Mouse (Mus musculus): ENCODE data around the gene Gm29609. TPM values are rescaled to one million over a fixed set of nuclear protein-coding genes. Genes with fewer than 3 reads are reported as not detected.

Gm29609 gene
- polyA plus RNA-seq, 1 experiment from 2014 or later, result 0.77 TPM

DNA sequence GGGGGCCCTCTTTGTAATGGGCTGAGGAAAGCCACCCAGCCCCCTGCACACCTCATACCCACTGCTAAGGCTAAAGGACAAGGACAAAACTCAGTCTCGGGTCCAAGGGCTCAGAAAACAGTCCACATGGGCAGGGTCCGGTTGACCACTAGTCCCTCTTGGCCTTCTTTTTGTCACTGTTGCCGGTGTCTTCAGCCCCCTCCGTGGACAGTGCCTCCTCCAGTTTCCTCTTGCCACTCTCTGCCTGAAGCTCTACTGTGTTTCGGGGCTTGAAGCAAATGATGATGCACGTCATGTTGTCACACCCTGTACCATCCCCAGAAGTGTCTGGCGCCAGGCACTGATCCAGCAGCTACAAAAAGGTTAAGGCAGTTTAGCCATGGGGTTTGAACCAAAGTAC lies 23.2 kb upstream of the Gm29609 start:
- Histone ChIP-seq H3K27me3 (ENCODE audit: insufficient read depth, poor library complexity, severe bottlenecking) (no peaks in the 10 kb centered on the region), H3K4me1 (peaks cover 8% of the 10 kb centered on the region; the same call in 1 of the 2 replicates), H3K4me3 (peak overlapping the region; percentile 85), H3K9me3 (peaks cover 5% of the 10 kb centered on the region), H3K36me3 (peaks cover 83% of the 10 kb centered on the region), H3K27ac (peak overlapping the region; percentile 96)
- WGBS, result 84% methylated on average over 7 of the region's 7 CpGs
- DNase-seq (ENCODE audit: low spot score), result no peak

DNA sequence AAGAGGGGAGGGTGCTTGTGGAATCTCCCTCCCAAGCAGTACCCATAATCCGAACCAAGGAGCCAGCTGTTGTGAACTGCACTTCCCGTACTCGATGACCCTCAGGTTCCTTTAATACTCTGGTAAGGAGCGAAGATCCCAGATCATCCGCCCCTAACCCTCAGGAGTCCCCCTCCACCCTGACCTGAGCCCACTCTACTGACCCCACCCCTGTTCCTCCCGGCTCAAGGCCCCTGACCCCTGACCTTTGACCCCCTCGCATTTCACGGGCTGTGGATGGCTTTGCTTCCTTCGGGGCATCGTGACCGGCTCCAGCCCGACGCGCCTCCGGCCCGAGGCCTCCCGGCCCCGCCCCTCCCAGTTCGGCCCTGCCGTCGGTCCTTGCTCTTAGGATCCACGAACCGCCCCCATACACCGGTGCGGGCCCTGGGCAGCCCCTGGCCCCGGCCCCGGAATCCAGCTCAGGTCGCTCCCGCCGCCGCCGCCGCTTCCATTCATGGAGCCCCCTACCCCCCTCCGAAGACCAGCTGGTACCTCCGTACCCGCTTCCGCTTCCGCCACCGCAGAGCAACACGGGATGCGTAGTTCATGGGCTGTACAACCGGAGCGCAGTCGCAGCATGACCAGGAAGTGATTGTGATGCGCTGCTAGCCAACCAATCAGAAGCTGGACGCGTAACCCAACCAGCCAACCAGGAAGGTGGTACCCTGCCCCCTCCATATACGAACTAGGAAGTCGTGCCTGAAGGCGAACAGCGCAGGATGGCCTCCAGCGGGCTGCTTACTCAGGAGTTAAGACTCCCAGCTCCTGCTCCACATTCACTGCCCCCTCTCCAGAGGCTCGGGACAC lies 22.3 kb upstream of the Gm29609 start, which contains the start of gene Zfp513:
TSS of gene Zfp513 (minus strand) at position 562 of the 849 bp plus-strand sequence.
- H3K9me3 ChIP-seq, result peaks cover 5% of the 10 kb centered on the region
- H3K4me3 ChIP-seq, result peak within 1 kb of the TSS; percentile 85
- WGBS, result under 1% methylated on average over 51 of the region's 53 CpGs
- peak within 1 kb of the TSS; percentile 96 for H3K27ac ChIP-seq
- peaks cover 83% of the 10 kb centered on the region for H3K36me3 ChIP-seq
- no peaks in the 10 kb centered on the region for H3K27me3 ChIP-seq (ENCODE audit: insufficient read depth, poor library complexity, severe bottlenecking)
- H3K4me1 ChIP-seq, result peaks cover 8% of the 10 kb centered on the region; the same call in 1 of the 2 replicates
- peak; percentile 100 for DNase-seq (ENCODE audit: low spot score)

DNA sequence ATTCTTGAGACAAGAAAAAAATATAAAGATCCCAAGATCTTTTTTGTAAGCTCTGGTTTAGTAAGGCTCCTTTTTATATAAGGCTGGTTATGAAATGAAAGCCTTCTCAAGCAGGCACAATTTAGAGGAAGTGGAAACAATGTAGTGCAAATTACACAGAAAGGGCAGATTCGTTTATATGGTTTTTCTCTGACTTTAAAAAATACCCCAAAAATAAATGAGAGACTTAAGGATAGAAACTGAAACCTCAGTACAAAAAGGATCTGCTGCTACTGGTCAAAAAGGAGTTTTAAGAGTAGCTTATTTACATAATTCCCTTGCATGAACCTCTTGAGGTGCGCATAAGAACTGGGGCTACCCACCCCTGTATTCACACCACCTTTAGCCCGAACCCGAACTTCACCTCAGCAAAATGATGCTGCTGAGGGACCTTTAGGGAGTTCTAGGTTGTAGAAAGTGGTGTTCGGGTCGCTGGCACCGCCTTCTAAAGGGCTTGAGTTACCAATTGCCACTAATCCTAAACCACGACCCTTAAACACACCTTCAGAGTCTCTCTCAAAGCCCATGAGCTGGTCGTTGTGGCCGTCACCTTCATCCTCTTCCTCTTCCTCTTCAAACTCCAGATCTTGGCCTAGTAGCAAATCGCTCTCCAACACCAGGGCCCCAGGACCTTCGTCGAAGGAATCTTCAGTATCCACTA lies 21.5 kb upstream of the Gm29609 start:
- H3K4me1 ChIP-seq, result peaks cover 8% of the 10 kb centered on the region; the same call in 1 of the 2 replicates
- H3K27ac ChIP-seq, result peak overlapping the region; percentile 96
- peaks cover 84% of the 10 kb centered on the region for H3K36me3 ChIP-seq
- H3K27me3 ChIP-seq (ENCODE audit: insufficient read depth, poor library complexity, severe bottlenecking), result no peaks in the 10 kb centered on the region
- peaks cover 5% of the 10 kb centered on the region for H3K9me3 ChIP-seq
- WGBS, result 22% methylated on average over 13 of the region's 13 CpGs
- no peak for DNase-seq (ENCODE audit: low spot score)
- peak overlapping the region; percentile 85 for H3K4me3 ChIP-seq

DNA sequence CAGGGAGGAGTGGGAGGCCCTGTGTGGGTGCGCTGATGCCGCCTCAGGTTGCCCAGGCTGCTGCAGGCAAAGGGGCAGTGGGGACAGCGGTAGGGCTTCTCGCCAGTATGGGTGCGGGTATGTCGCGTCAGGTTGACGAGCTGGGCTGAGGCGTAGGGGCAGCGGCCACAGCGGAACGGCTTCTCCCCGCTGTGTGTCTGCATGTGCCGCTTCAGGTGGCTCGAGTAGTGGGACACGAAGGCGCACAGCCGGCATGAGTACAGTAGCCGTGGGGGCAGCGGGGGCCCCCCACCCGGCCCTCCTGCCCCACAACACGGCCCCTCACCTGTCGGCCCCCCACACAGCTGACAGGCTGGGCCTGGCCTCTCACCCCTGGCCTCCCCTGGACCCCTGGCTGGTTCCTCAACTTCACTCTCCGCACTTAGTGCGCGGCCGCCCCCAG lies 20.6 kb upstream of the Gm29609 start:
- H3K4me3 ChIP-seq, result 0 out of 2 replicates have a peak overlapping the region, but pooled peaks have one; percentile 85

DNA sequence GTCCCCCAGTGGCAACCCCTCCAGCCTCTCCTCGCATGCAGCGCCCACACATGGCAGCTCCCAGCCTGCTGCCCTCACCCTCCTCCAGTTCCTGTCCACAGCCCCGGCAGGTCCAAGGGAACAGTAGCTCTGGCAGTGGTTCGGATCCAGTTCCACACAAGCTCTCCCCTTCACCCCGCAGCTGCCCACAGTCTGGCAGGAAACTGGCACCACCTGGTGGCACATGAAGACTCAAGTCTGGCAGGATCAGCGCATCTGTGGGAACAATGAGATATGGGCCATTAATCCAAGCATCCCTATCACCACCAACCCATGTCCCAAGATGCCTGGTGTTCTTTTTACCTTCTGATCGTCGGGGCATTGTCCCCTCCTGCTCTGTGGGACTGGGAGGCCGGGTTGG lies 20.2 kb upstream of the Gm29609 start:
- Histone ChIP-seq H3K27ac (no peak overlapping the region), H3K4me3 (0 out of 2 replicates have a peak overlapping the region, but pooled peaks have one; percentile 85), H3K9me3 (peaks cover 5% of the 10 kb centered on the region), H3K36me3 (peaks cover 84% of the 10 kb centered on the region), H3K4me1 (peaks cover 8% of the 10 kb centered on the region; the same call in 1 of the 2 replicates), H3K27me3 (ENCODE audit: insufficient read depth, poor library complexity, severe bottlenecking) (no peaks in the 10 kb centered on the region)
- WGBS, result 90% methylated on average over 9 of the region's 9 CpGs
- DNase-seq (ENCODE audit: low spot score), result no peak

More for the DNA sequence above, 20.6 kb upstream of the Gm29609 start:
- Histone ChIP-seq H3K36me3 (peaks cover 84% of the 10 kb centered on the region), H3K9me3 (peaks cover 5% of the 10 kb centered on the region), H3K27me3 (ENCODE audit: insufficient read depth, poor library complexity, severe bottlenecking) (no peaks in the 10 kb centered on the region), H3K27ac (no peak overlapping the region), H3K4me1 (peaks cover 8% of the 10 kb centered on the region; the same call in 1 of the 2 replicates)
- WGBS, result 89% methylated on average over 27 of the region's 27 CpGs
- DNase-seq (ENCODE audit: low spot score), result no peak

DNA sequence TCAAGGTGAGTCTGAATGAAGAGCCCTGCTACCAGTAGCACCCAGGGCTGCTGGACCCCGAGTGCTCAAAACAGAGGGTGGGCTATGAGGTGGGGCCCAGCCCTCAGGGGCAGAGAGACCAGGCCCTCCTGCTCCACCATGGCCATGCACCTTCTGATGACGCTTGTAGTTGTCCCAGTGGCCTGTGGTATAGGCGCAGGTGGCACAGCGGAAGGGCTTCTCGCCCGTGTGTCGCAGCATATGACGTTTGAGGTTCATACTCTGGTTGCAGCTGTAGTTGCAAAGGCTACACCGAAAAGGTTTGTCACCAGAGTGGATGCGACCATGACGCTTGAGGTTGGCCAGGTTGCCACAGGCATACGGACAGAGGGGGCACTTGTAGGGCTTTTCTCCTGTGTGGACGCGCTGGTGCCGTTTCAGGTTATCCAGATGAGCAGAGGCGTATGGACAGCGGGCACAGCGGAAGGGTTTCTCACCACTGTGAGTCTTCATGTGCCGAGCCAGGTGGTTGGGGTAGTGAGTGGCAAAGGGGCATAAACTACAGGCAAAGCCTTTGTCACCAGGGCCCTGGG lies 19.7 kb upstream of the Gm29609 start:
- Histone ChIP-seq H3K27ac (no peak overlapping the region), H3K4me3 (no peak overlapping the region), H3K27me3 (ENCODE audit: insufficient read depth, poor library complexity, severe bottlenecking) (no peaks in the 10 kb centered on the region), H3K4me1 (peaks cover 8% of the 10 kb centered on the region; the same call in 1 of the 2 replicates), H3K36me3 (peaks cover 84% of the 10 kb centered on the region), H3K9me3 (peaks cover 5% of the 10 kb centered on the region)
- no peak for DNase-seq (ENCODE audit: low spot score)
- WGBS, result 91% methylated on average over 19 of the region's 19 CpGs

DNA sequence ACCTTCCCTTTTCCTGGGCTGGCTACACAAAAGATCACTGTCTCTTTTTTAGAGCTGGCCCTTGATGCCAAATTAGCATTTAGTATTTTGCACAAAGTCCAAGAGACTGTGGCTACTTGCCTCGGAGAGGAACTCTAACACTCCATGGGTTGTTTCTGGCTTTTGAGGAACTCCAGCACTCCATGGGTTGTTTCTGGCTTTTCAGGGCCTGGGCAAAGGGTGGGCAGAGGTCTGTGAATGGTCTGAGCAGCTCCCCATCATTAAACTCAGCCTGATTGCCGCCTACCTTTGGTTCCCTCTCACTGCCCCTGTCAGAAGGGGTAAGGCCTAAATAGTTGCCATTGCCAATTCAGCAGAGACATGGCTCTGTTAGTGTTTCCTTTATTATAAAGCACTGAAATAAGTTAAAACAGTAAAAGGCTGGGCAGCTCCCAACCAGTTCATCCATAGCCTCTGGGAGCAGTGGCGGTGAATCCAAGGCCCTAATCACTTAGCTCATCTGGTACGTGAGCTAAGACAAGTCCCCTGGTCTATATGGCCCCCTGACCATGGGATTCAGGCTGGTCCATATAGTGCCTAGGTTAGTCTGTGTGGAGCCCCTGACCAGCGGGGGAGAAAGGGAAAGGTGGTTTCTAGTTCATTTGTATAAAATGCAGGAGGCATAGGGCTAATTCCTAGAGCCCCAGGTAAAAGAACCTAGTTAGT lies 19.1 kb upstream of the Gm29609 start:
- 81% methylated on average over 5 of the region's 5 CpGs for WGBS
- H3K4me1 ChIP-seq, result peaks cover 12% of the 10 kb centered on the region; the same call in 1 of the 2 replicates
- no peaks in the 10 kb centered on the region for H3K27me3 ChIP-seq (ENCODE audit: insufficient read depth, poor library complexity, severe bottlenecking)
- no peak for DNase-seq (ENCODE audit: low spot score)
- H3K4me3 ChIP-seq, result no peak overlapping the region
- peaks cover 5% of the 10 kb centered on the region for H3K9me3 ChIP-seq
- H3K27ac ChIP-seq, result no peak overlapping the region
- H3K36me3 ChIP-seq, result peaks cover 78% of the 10 kb centered on the region

DNA sequence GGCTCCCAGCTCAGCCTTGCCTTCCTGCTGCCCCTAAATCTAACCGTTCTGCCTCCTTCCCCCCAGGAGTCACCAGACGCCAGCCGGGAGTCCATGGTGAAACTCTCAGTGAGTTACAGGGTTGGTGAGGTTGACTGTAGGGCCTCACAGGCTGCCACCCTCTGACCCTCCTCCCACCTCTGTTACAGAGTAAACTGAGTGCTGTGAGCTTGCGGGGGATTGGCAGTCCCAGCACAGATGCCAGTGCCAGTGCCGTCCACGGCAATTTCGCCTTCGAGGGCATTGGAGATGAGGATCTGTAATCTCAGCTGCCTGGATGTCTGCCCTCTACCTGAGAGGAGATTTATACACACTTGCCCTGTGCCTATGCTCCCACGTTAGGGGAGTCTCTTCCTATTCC lies 18.5 kb upstream of the Gm29609 start:
- H3K36me3 ChIP-seq, result peaks cover 72% of the 10 kb centered on the region
- H3K4me1 ChIP-seq, result peaks cover 12% of the 10 kb centered on the region; the same call in 1 of the 2 replicates
- WGBS, result 84% methylated on average over 9 of the region's 9 CpGs
- H3K27ac ChIP-seq, result no peak overlapping the region
- no peak overlapping the region for H3K4me3 ChIP-seq
- peaks cover 5% of the 10 kb centered on the region for H3K9me3 ChIP-seq
- DNase-seq (ENCODE audit: low spot score), result no peak
- no peaks in the 10 kb centered on the region for H3K27me3 ChIP-seq (ENCODE audit: insufficient read depth, poor library complexity, severe bottlenecking)

DNA sequence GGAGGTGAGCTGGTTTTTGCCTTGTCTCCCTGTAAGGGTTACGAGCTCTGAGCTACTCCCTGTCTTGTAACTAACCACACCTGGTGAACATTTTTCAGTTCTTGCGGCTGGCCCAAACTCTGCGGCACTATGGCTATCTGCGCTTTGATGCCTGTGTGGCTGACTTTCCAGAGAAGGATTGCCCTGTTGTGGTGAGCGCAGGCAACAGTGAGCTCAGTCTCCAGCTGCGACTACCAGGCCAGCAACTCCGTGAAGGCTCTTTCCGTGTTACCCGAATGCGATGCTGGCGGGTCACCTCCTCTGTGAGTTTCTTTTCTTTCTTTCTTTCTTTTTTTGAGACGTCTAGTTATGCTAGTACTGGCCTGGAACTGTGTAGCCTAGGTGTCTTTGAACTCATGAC lies 17.4 kb upstream of the Gm29609 start:
- DNase-seq (ENCODE audit: low spot score), result no peak
- 92% methylated on average over 12 of the region's 12 CpGs for WGBS
- no peak overlapping the region for H3K4me3 ChIP-seq

DNA sequence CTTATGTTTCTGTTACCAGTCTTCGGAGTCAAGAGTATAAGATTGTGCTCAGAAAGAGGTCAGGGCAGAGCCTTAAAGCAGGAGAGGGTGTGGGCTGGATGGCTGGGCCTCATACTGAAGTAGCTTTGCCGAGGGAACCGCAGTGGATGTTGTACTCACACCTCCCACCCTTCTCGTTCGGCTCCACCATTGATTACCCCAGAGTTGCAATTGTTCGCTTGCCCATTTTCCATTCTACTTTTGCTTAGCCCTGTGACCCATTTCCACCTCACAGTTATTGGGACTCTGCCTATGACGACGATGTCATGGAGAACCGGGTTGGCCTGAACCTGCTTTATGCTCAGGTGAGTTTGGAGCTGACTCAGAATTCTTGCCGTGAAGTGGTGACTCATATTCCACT lies 16.5 kb upstream of the Gm29609 start:
- H3K36me3 ChIP-seq, result peaks cover 66% of the 10 kb centered on the region
- H3K4me1 ChIP-seq, result peaks cover 14% of the 10 kb centered on the region
- no peaks in the 10 kb centered on the region for H3K27me3 ChIP-seq (ENCODE audit: insufficient read depth, poor library complexity, severe bottlenecking)
- no peak overlapping the region for H3K27ac ChIP-seq
- no peak overlapping the region for H3K4me3 ChIP-seq
- 95% methylated on average over 10 of the region's 10 CpGs for WGBS
- DNase-seq (ENCODE audit: low spot score), result no peak
- peaks cover 5% of the 10 kb centered on the region for H3K9me3 ChIP-seq

More for the DNA sequence above, 17.4 kb upstream of the Gm29609 start:
- H3K27me3 ChIP-seq (ENCODE audit: insufficient read depth, poor library complexity, severe bottlenecking), result no peaks in the 10 kb centered on the region
- peaks cover 5% of the 10 kb centered on the region for H3K9me3 ChIP-seq
- peaks cover 62% of the 10 kb centered on the region for H3K36me3 ChIP-seq
- H3K27ac ChIP-seq, result no peak overlapping the region
- H3K4me1 ChIP-seq, result peaks cover 9% of the 10 kb centered on the region

DNA sequence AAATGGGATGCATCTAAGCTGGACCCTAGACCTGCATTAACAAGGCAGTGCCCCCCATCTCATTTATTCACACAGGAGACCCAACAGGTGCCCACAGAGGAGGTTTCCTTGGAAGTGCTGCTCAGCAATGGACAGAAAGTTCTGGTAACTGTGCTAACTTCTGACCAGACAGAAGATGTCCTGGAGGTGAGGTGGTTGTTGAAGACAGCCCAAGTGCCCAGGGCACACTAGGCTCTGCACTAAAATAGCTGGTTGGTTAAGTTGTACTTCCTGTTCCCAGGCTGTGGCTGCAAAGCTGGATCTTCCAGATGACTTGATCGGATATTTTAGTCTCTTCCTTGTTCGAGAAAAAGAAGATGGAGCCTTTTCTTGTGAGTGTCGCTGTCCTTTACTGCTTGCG lies 16.0 kb upstream of the Gm29609 start:
- peaks cover 13% of the 10 kb centered on the region for H3K4me1 ChIP-seq
- H3K4me3 ChIP-seq, result no peak overlapping the region
- 95% methylated on average over 4 of the region's 4 CpGs for WGBS
- no peak overlapping the region for H3K27ac ChIP-seq
- peaks cover 71% of the 10 kb centered on the region for H3K36me3 ChIP-seq
- no peaks in the 10 kb centered on the region for H3K27me3 ChIP-seq (ENCODE audit: insufficient read depth, poor library complexity, severe bottlenecking)
- H3K9me3 ChIP-seq, result peaks cover 5% of the 10 kb centered on the region
- DNase-seq (ENCODE audit: low spot score), result no peak

Data from heart, embryonic 10.5 days (tissue).